Mouse (Mus musculus) layer of hippocampus, adult 9-11 months (tissue): ENCODE measurements around the gene Pgap3.
A peak's percentile ranks its signal among the peaks of the same experiment; 100 is the strongest.

Experiments
- DNase-seq: peaks from one replicate; pipeline ENCODE4 v3.0.0; 2022

Gene Pgap3

GRCm38 (mm10) chr11:98400161-98400726 is at the start of gene Pgap3:
Gene Pgap3, minus strand, starts transcription at chr11:98400490.
- DNase-seq = peak; percentile 94

- no peak for DNase-seq
Observed at GRCm38 (mm10) chr11:98449419-98449818, 49.1 kb upstream of the Pgap3 start.

GRCm38 (mm10) chr11:98448191-98448790 is 48.0 kb upstream of the Pgap3 start:
- DNase-seq = no peak

DNA sequence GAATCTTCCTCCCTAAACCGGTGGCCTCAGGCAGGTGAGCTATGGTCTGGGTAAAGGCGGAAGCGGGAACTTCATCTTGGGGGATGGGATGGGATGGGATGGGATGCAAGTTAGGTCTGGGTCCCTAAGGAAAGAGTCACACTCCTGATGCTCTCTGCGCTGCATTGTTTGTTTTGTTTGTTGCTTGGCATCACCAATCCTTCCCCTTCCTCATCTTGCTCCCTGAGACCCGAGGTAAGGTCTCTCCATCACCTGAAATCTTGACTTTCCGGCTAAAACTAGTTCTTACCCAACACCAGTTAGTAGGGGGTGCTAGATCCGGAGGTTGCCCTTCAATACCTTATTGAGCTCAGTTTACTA is 47.2 kb upstream of the Pgap3 start:
- no peak for DNase-seq

GRCm38 (mm10) chr11:98446562-98447474 is 46.5 kb upstream of the Pgap3 start:
- DNase-seq = no peak

- no peak for DNase-seq
Observed at GRCm38 (mm10) chr11:98446213-98446561, 45.9 kb upstream of the Pgap3 start, which contains the start of gene Grb7. Gene Grb7, plus strand, starts transcription at chr11:98446394.

DNA sequence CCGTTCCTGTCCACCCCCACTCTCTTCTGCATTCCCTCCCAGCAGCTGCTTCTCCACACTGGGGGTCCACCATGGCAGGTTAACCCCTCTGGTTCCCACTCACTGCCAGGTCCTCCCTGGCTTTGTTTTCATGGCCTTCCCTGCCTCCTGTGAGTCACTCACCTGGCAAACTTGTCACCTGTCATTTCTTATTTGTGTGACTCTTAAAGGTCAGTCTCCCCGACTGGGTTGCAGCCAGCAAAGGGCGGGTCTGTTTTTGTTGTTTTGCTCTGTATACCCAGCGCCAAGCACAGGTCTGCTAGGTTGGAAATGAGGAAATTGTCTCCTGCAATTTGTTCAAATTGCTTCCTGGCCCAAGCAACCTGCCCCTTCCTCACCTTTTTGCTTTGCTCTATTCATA is 45.4 kb upstream of the Pgap3 start:
- DNase-seq = no peak

DNA sequence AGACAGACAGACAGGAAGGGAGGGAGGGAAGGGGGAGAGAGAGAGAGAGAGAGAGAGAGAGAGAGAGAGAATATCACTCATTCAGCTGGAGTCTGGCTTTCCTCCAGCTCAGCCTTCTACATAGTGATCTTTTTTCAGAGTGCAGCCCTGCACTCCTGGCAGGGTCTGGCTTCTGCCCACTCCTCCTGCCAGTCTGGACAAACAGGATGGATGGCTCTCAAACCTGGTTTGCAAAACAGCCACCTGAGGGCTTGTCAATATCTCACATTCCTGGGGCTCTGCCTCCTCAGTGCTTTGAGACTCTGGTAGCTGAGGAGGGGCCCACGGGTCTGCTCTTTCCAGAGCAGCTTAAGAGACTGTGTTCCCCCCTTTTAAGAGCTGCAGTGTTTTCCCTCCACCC is 44.9 kb upstream of the Pgap3 start:
- no peak for DNase-seq

DNA sequence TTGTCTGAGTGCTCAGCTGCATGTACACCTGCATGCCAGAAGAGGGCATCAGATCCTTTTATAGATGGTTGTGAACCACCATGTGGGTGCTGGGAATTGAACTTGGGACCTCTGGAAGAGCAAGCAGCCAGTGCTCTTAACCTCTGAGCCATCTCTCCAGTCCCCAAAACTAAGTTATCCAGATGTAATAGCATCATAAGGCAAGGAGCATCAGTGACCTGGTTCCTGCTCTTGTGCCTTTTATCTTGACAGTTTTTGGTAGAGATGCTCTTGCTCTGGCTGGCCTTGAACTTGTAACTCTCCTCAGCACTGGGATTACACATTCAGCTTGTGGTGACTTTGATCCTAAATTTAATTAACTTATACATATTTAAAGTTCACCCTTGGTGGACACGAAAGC is 43.4 kb upstream of the Pgap3 start:
- no peak for DNase-seq

GRCm38 (mm10) chr11:98438331-98439158 is 38.3 kb upstream of the Pgap3 start, which contains the start of gene Mien1:
Gene Mien1, minus strand, starts transcription at chr11:98438991.
- peak; percentile 92 for DNase-seq

GRCm38 (mm10) chr11:98437441-98437840 is 37.2 kb upstream of the Pgap3 start:
- DNase-seq = no peak

DNA sequence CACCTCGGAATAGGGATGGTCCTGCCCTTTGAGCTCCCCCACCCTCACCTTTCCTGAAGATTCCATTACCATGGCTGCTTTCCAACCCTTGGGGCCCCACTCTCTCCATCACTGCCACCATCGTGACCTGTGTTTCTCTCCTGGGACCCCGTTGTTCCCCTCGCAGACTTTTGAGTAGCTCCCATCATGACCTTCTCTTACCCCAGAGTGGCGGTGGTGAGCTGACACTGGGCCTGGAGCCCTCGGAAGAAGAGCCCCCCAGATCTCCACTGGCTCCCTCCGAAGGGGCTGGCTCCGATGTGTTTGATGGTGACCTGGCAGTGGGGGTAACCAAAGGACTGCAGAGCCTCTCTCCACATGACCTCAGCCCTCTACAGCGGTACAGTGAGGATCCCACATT is 35.4 kb upstream of the Pgap3 start:
- no peak for DNase-seq

DNA sequence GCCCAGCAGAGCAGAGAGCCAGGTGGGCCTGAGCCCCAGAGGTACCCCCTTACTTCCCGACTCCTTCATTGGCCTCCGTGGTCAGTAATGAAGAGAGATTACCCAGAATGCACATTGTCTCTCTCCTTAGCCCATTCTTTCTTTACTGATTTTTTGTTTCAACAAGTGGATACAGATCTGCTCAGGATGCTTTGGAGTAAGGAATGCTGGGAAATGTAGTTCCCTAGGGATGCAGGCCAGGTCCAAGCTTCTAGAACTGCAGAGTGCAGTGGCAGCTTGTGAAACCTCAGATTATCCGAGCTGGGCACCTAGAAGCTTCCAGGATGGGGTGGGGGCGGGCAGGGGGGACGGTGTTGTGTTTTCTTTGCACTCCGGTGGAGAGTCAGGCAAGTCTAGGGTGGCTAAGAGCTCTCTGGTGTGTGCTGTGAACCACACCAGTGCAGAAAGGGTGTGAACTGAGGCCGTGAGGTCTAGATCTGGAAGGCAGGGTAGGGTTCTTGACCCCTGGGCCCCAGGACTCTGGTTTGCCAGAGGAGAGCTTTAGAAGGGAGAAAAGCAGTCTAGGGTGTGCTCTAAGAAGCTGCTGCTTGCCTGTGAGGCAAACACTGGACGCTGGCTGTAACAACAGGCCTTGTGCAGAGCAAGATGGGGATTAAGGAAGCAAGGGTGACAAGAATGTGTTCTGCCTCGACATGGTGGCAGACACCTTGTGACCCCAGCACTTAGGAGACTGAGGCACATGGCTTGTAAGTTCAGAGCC is 31.6 kb upstream of the Pgap3 start:
- DNase-seq = no peak

DNA sequence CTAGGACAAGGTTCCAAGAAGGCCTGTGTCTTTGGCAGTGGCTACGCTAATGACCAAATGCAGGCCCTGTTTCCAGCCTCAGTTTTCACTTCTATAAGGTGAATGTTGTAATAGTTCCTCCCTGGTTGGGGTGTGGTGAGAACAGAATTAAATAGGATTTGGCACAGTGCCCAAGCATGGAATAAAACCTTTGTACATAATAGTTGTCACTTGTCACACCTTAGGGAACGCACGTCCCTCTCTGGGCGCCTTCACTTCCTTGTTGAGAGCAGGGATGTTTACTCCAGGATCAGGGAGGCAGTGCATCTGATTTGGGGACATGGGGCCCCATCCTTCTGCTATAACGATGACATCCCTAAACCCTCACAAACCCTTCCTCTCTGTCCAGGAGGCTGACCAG is 28.1 kb upstream of the Pgap3 start:
- no peak for DNase-seq

DNA sequence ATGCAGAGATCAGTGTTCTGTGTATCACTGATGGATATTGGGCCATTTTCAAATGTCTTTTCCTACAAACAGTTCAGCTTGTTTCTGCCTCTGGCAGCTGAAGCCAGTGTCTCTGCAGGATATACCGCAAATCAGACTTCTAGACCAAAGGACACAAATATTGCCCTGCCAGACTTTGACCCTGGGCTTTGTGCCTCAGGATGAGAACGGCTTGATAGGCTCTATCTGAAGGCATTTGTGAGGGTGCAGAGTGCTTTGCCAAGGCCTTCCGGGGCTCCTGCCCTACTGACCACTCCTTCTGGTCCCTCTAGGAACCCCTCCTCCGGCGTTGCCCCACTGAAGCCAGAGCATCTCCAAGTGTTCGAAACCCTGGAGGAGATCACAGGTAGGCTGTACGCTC is 26.3 kb upstream of the Pgap3 start:
- DNase-seq = no peak

DNA sequence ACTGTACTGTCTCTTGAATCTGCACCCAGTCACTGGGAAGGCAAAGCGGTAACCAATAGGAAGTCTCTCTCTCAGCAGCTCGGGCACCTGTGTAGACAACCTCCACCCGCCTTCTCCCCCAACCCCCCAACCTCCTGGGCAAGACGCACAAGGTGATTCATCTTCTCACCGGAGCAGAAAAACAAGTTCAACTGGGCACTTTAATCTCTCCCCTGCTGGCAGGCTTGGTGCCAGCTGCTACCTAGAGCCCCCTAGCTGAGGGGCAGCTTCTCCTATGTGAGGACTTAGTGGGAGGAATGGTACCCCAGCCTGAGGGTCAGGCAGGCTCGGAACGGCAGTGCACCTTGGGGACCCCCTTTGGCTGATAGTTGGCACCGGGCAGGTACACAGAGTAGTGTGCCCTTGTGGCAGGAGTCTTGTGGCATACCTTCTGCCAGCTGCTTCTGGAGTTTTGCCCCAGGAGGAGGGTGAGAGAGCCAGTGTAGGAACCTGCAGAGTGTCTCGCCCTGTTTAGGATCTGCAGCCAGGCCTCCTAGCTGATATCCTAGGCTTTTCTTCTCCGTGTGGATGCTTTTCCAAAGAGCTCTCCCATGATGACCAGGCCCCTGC is 18.8 kb upstream of the Pgap3 start:
- no peak for DNase-seq

- no peak for DNase-seq
Observed at GRCm38 (mm10) chr11:98418273-98418672, 18.0 kb upstream of the Pgap3 start.

DNA sequence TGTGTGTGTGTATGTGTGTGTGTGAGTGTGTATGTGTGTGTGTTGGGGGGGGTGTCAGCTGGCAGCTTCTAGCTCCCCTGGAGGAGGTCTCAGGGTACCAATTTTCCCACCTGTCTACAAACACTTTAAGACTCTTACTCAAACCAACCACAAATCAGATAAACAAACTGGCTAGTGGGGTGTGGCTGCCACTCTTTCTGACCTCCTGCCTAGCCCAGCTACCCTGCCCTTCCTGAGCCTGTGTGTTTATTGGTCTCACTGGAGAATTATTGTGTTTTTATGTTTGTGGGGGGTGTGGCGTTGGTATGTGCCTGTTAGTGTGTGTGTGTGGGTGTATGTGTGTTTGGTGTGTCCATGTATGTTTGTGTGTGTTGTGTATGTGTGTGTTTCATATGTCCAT is 16.8 kb upstream of the Pgap3 start:
- DNase-seq = no peak

DNA sequence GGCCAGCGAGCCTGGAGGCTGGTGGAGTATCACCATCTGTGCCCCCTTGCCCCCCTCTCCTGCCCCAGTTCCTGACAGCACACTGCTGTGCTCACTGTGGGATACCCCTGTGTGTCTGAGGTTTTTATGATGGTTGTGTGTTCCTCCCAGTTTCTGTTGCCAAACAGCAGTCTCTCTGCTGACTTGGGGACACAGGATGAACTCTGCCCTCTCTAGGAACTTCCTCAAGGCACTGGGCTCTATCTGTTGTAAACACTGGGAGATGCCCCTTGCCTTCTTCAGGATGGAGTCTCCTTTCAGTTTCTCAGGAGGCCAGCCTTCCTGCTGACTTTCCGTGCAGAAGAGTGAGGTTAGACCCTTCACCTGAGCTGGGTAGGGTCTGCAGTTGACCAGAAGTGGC is 13.9 kb upstream of the Pgap3 start:
- no peak for DNase-seq

DNA sequence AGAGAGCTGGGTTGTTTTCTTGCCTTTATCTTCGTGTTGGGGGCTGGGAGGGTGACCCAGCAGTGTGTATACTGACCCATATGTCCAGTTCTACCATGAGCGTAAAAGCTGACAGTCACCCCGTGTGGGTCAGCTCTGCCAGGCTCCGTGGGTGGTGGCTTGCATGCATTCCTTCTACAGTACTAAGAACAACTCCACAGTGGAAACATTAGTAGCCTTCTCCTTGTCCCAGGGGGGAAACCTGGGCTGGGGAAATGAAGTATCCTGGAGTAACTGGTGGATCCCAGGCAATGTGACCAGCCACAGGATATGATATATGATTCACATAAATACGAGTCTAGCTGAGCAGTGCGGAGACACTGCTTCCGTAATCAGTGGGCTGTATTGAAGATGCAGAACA is 13.4 kb upstream of the Pgap3 start:
- no peak for DNase-seq

DNA sequence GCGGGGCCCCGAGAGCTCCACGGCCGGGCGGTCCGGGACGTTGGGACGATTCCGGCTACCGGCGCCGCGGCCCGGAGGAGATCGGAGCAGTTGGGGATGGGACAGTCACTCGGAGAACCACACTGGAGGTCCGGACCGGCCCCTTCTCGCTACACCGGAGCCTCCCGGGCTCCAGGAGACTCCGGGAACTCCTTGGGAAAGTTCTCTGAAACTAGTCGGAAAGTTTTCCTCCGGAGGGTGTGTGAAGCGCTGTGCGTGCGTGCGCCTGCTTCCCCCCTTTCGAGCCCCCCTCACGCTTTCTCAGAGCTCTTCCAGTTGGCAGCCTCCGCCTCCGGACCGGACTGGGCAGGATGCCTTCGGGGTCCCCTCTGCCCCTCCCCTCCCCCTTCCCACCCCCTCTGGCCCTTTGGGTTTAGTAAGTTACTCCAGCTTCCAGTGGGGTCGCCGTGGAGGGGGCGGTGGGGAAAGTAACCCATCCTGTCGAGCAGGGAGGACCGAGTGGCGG is 12.6 kb upstream of the Pgap3 start:
- DNase-seq = no peak

- DNase-seq = no peak
Observed at GRCm38 (mm10) chr11:98412273-98412796, 12.0 kb upstream of the Pgap3 start, which contains the start of gene Erbb2. Gene Erbb2, plus strand, starts transcription at chr11:98412470.
